Mouse (Mus musculus) embryonic facial prominence, embryonic 10.5 days (tissue): Measurements from ENCODE around the gene BC048679. TPM values are rescaled to one million over a fixed set of nuclear protein-coding genes. Genes with fewer than 3 reads are reported as not detected.
A peak's percentile ranks its signal among the peaks of the same experiment; 100 is the strongest.

Experiments
- DNase-seq: peaks from one replicate; pipeline ENCODE4 v3.0.0-alpha.2; 2017; ENCODE audit warnings: low spot score
- H3K27ac ChIP-seq: fragments of 300-500 bp; sonication (generic); replicated peaks from 2 replicates; pipeline ENCODE4 v1.5.1; 2016; ENCODE audit warnings: mild to moderate bottlenecking
- H3K27me3 ChIP-seq: fragments of 300-500 bp; sonication (generic); replicated peaks from 2 replicates; pipeline ENCODE4 v1.6.1; 2016; ENCODE audit warnings: low read depth, mild to moderate bottlenecking; ENCODE audit not compliant: poor library complexity, severe bottlenecking
- H3K36me3 ChIP-seq: fragments of 300-500 bp; sonication (generic); replicated peaks from 2 replicates; pipeline ENCODE4 v1.6.1; 2016; ENCODE audit warnings: mild to moderate bottlenecking, moderate library complexity
- H3K4me1 ChIP-seq: fragments of 300-500 bp; sonication (generic); 2 replicates; pipeline ENCODE4 v1.6.1; 2016
- H3K4me3 ChIP-seq: fragments of 300-500 bp; sonication (generic); 2 replicates; pipeline ENCODE4 v1.5.1; 2016; ENCODE audit warnings: mild to moderate bottlenecking, moderate library complexity
- H3K9me3 ChIP-seq: fragments of 300-500 bp; sonication (generic); 2 replicates; pipeline ENCODE4 v1.6.1; 2016; ENCODE audit warnings: mild to moderate bottlenecking
- WGBS: fragments of 180-500 bp; shearing (Covaris S2); methylation state at CpG from one replicate; pipeline ENCODE4 v1.1.7; 2016; 5-methylcytosine and 5-hydroxymethylcytosine counted together
- polyA plus RNA-seq: library from polyadenylated mRNA; unstranded; fragments of >200 nt; fragmentation: Nextera tagmentation; extraction: Ambion mirVana; gene quantifications from 2 replicates; pipeline ENCODE4 v1.2.1, GENCODE M21; 2016

BC048679 gene
- 0.33 and 0.57 TPM in 2 replicates for polyA plus RNA-seq

DNA sequence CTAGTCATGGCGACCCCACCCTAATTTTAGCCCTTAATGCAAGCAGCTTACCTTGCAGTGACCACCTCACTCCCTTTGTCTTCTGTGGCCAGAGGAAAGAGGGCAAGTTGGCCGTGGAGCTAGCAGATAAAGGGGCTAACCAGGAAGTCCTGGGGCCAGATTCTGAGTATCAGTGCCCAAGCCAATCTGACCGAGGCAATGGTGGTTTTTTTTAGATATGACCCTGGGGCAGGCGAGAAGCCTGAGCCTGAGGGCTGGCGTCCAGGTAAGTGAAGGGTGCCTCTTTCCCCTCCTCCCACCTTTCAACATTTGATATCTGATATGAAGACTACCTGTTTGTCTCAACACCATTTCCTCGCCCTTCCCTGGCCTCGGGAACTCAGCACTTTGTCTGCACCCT is at the start of gene BC048679:
TSS of gene BC048679 (minus strand) at position 101 of the 400 bp plus-strand sequence.
- peaks cover 23% of the 10 kb centered on the region for H3K4me1 ChIP-seq
- H3K36me3 ChIP-seq: no peaks in the 10 kb centered on the region
- no peak within 1 kb of the TSS for H3K4me3 ChIP-seq
- DNase-seq: no peak
- H3K27ac ChIP-seq: no peak within 1 kb of the TSS
- 64% methylated on average over 7 of the region's 7 CpGs for WGBS
- peaks cover 51% of the 10 kb centered on the region for H3K27me3 ChIP-seq
- no peaks in the 10 kb centered on the region for H3K9me3 ChIP-seq

- no peaks in the 10 kb centered on the region for H3K27me3 ChIP-seq
- H3K36me3 ChIP-seq: no peaks in the 10 kb centered on the region
- no peak overlapping the region for H3K4me3 ChIP-seq
- H3K4me1 ChIP-seq: no peaks in the 10 kb centered on the region
- no peak overlapping the region for H3K27ac ChIP-seq
- DNase-seq: no peak
- 89% methylated on average over 8 of the region's 8 CpGs for WGBS
- H3K9me3 ChIP-seq: no peaks in the 10 kb centered on the region
These were observed 44.9 kb upstream of the BC048679 start for GRCm38 (mm10) chr7:81542934-81543333.

DNA sequence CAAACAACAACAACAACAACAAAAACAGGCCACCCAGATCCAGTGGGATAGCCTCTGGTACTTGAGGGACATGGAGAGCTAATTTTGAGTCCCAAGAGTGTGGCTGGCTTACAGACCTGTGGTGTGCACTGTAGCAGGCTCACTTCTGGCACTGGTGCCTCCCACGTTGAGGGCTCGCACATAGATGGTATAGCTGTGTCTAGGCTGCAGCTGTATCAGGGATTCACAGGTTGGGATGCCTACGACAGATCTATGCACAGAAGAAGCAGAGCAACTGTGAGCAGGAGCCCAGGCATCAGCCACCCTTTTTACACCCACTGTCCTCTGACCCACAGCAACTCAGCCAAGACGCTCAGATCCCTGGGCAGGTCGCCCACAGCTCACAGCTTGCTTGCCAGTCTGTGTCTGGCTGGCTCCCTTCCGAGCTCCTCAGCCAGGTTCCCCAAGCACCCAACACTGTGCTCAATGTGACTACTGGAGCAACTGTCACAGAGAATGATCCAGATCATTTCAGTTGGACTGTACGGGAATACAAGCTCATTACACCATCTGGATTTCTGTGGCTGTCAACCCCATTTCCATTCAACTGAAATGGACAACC is 43.9 kb upstream of the BC048679 start:
- no peaks in the 10 kb centered on the region for H3K4me1 ChIP-seq
- no peak for DNase-seq
- H3K4me3 ChIP-seq: no peak overlapping the region
- no peaks in the 10 kb centered on the region for H3K36me3 ChIP-seq
- no peak overlapping the region for H3K27ac ChIP-seq
- 85% methylated on average over 7 of the region's 7 CpGs for WGBS
- H3K27me3 ChIP-seq: no peaks in the 10 kb centered on the region
- no peaks in the 10 kb centered on the region for H3K9me3 ChIP-seq

GRCm38 (mm10) chr7:81540999-81541398 is 42.9 kb upstream of the BC048679 start:
- H3K4me1 ChIP-seq: no peaks in the 10 kb centered on the region
- no peak overlapping the region for H3K4me3 ChIP-seq
- 64% methylated on average over 1 of the region's 1 CpGs for WGBS
- H3K27ac ChIP-seq: no peak overlapping the region
- DNase-seq: no peak
- no peaks in the 10 kb centered on the region for H3K27me3 ChIP-seq
- peaks cover 4% of the 10 kb centered on the region; the same call in 1 of the 2 replicates for H3K36me3 ChIP-seq
- no peaks in the 10 kb centered on the region for H3K9me3 ChIP-seq

DNA sequence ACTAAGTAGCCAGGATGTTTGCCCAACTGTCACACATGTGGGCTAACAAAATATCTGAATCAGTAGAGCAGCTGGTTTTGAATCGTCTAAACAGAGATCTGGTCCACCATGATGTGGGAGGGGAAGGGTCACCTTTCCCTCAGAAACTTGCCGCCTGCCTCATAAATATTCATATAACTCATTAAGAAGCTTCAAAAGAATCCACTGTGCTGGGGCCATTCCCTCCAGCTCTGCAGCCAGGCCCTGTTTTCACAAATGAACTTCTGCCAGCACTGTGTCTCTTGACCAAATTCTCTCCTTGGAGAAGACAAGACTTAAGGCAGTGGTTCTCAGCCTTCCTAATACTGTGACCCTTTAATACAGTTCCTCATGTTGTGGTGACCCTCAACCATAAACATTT is 41.5 kb upstream of the BC048679 start:
- Histone ChIP-seq H3K36me3 (peaks cover 18% of the 10 kb centered on the region), H3K9me3 (no peaks in the 10 kb centered on the region; the same call in 1 of the 2 replicates), H3K27me3 (no peaks in the 10 kb centered on the region), H3K4me1 (no peaks in the 10 kb centered on the region), H3K4me3 (no peak overlapping the region), H3K27ac (no peak overlapping the region)
- DNase-seq: no peak
- 37% methylated on average over 2 of the region's 2 CpGs for WGBS

GRCm38 (mm10) chr7:81538070-81538675 is 40.1 kb upstream of the BC048679 start:
- Histone ChIP-seq H3K4me1 (no peaks in the 10 kb centered on the region), H3K36me3 (peaks cover 32% of the 10 kb centered on the region), H3K9me3 (peaks cover 6% of the 10 kb centered on the region; the same call in 1 of the 2 replicates), H3K4me3 (no peak overlapping the region), H3K27me3 (no peaks in the 10 kb centered on the region), H3K27ac (no peak overlapping the region)
- no peak for DNase-seq
- WGBS: 75% methylated on average over 2 of the region's 2 CpGs

- Histone ChIP-seq H3K36me3 (peaks cover 49% of the 10 kb centered on the region), H3K4me3 (no peak overlapping the region), H3K9me3 (peaks cover 7% of the 10 kb centered on the region; the same call in 1 of the 2 replicates), H3K4me1 (no peaks in the 10 kb centered on the region), H3K27ac (no peak overlapping the region), H3K27me3 (no peaks in the 10 kb centered on the region)
- WGBS: 91% methylated on average over 4 of the region's 4 CpGs
- no peak for DNase-seq
These were observed 38.4 kb upstream of the BC048679 start for GRCm38 (mm10) chr7:81536478-81536877.

DNA sequence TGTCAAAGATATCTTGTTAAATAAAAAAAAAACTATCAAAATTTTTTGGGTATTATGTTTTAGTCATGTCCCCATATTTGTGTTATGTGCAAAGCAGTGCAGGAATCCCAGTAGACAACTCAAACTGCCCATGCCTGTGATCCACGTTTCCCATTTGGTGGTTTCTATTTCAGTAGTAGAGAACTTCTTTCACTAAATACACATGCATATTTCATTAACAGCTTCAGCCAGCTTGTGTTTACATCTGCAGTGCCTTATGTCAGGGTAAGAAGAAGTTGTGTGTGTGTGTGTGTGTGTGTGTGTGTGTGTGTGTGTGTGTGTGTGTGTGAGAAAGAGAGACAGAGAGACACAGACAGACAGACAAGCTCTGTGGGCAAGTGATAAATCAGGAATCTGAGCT is 33.4 kb upstream of the BC048679 start:
- H3K36me3 ChIP-seq: peaks cover 97% of the 10 kb centered on the region
- no peak overlapping the region for H3K4me3 ChIP-seq
- H3K9me3 ChIP-seq: peaks cover 7% of the 10 kb centered on the region; the same call in 1 of the 2 replicates
- H3K4me1 ChIP-seq: no peaks in the 10 kb centered on the region
- 92% methylated on average over 1 of the region's 1 CpGs for WGBS
- H3K27me3 ChIP-seq: no peaks in the 10 kb centered on the region
- no peak for DNase-seq
- no peak overlapping the region for H3K27ac ChIP-seq

DNA sequence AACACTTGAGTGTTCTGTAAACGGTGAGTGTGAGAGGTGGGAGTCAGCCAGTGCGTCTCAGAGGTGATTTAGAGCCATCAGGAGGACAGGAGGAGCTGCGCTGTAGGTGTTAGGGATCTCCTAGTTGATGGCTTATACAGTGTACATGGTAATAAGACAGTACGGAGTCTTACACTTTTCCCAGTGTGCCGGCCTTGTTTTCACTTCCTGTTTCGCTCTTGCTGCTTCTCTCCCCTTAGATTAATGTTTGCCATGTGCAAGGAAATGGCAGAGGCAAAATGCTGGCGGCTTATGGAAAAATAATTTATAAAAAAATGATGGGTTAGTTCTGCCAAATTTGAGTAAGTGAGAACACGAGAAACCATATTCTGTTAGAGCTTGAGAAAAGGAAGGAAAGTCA is 30.8 kb upstream of the BC048679 start:
- Histone ChIP-seq H3K27me3 (no peaks in the 10 kb centered on the region), H3K27ac (no peak overlapping the region), H3K4me3 (no peak overlapping the region), H3K4me1 (peaks cover 10% of the 10 kb centered on the region), H3K9me3 (peaks cover 7% of the 10 kb centered on the region; the same call in 1 of the 2 replicates), H3K36me3 (peaks cover 89% of the 10 kb centered on the region)
- DNase-seq: no peak
- WGBS: 95% methylated on average over 8 of the region's 8 CpGs

DNA sequence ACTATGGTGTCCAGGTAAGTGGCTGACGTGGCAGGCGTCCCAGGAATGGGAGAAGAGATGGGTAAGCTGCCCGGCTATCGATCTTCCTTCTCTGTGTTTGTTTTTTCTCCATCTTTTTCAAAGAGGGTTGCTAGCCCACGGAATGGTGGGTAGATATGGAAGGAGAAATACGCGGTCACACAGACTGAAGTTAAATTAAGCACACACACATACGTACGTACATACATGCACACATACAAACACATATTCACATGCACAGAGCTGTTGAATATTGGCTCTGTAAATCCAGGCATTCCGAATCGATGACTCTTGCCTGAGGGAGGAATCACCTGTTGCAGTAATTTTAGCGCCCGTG is 25.6 kb upstream of the BC048679 start:
- Histone ChIP-seq H3K27me3 (no peaks in the 10 kb centered on the region), H3K4me3 (peak overlapping the region; percentile 79), H3K27ac (peak overlapping the region; percentile 94), H3K4me1 (peaks cover 18% of the 10 kb centered on the region), H3K9me3 (no peaks in the 10 kb centered on the region), H3K36me3 (peaks cover 36% of the 10 kb centered on the region)
- no peak for DNase-seq
- WGBS: 12% methylated on average over 13 of the region's 13 CpGs

DNA sequence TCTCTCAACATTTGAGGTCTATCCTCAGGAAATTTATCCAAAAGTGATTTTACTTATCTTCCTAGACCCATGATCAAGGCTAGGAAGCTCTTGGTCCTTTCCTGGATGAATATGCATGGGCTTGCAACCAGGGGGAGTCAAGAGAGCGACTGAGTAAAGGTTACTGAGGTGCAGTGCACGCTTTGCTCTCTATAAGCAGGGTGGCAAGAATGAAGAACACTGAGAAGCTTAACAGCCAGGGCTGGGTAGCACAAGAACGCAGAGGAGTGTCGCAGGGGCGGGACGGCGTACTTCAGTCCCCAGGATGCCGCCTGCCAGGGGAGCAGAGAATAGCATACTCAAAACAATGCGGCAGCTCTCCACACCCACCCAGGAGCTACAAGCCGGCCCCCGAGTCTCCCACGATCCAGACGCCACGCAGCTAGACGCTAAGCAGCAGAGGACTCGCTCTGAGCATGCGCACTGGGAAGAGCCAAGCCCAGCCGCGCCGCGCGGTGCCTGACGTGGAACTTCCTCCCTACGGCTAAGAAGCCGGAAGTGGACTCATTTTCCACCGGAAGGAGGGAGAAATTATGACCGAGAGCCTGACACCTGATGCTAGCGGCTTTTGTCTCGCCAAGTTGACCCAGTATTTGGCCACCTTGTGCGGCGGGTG is 25.1 kb upstream of the BC048679 start:
- no peaks in the 10 kb centered on the region for H3K9me3 ChIP-seq
- no peaks in the 10 kb centered on the region for H3K27me3 ChIP-seq
- WGBS: under 1% methylated on average over 31 of the region's 31 CpGs
- H3K36me3 ChIP-seq: peaks cover 31% of the 10 kb centered on the region
- peak overlapping the region; percentile 79 for H3K4me3 ChIP-seq
- peaks cover 18% of the 10 kb centered on the region for H3K4me1 ChIP-seq
- DNase-seq: peak; percentile 96
- peak overlapping the region; percentile 94 for H3K27ac ChIP-seq

GRCm38 (mm10) chr7:81516154-81517030 is 18.3 kb upstream of the BC048679 start:
- Histone ChIP-seq H3K27me3 (no peaks in the 10 kb centered on the region; the same call in 1 of the 2 replicates), H3K36me3 (no peaks in the 10 kb centered on the region), H3K4me3 (no peak overlapping the region), H3K27ac (no peak overlapping the region), H3K4me1 (peaks cover 5% of the 10 kb centered on the region), H3K9me3 (no peaks in the 10 kb centered on the region)
- no peak for DNase-seq
- 79% methylated on average over 6 of the region's 6 CpGs for WGBS
